Mouse (Mus musculus): ENCODE measurements around the gene Ncaph. TPM values are rescaled to one million over a fixed set of nuclear protein-coding genes. Genes with fewer than 3 reads are reported as not detected.
A peak's percentile ranks its signal among the peaks of the same experiment; 100 is the strongest.
"Not testable (repeated sequence)": the region's sequence is repeated elsewhere in the genome, so short reads cannot be mapped to it uniquely, and the experiment has no call there.

Ncaph gene
- polyA plus RNA-seq (2014; fragmentation: Nextera tagmentation; extraction: Ambion mirVana) = 67.3 and 103 TPM in 2 replicates

DNA sequence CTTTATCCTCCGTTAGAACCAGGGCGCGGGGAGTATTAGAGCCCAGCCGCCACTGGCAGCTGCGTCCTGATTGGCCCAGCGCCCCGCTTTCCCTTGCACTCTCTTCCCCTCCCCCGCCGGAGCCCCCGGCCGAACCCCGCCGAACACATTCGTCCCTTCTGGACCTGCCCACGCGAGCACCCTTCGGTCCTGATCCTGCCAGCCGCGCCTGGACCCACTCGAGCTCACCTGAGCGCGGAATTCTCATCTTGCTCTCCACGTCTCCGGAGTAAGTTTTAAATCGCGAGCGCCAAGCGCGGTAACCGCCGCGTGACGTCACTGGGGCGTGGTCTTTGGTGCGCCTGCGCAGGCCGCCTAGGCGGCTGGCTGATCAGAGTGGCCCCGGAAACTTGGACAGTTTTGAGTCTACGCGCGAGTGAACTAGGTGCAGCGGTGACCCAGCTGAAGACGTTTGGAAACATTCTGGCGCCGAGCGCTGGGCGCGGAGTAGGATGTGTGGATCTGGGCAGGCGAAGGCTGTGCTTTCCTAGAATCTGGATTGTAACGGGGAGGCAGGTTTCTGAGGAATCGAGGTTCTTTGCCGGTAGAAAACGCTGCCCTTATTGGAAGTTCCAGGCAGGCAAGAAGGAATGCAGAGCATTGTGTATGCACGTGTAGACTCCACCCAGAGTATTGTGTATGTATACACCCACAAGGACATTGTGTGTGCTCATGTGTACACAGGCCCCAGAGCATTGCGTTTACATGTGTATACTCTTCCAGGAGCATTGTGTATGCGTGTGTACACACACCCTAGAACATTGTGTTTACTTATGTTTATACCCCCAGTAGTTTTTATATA is at the start of gene Ncaph:
Gene Ncaph (minus strand): TSS at position 334 of the 841 bp plus-strand sequence.
- Histone ChIP-seq H3K9me3 (ENCODE audit: control insufficient read depth, low read length) (no peaks in the 10 kb centered on the region), H3K27me3 (ENCODE audit: control insufficient read depth, insufficient read depth, low read length) (no peaks in the 10 kb centered on the region), H3K4me1 (ENCODE audit: control insufficient read depth, insufficient read depth, low read length) (peaks cover 21% of the 10 kb centered on the region), H3K4me2 (replicated peaks; ENCODE audit: low read depth, low read length) (peak within 1 kb of the TSS; percentile 76), H3K4me3 (ENCODE audit: low read length) (peak within 1 kb of the TSS; percentile 62), H3K27ac (ENCODE audit: low read depth, low read length) (peak within 1 kb of the TSS; percentile 87), H3K36me3 (ENCODE audit: control insufficient read depth, insufficient read depth, low read length) (no peaks in the 10 kb centered on the region), H3K9ac (ENCODE audit: low read depth, low read length) (peak within 1 kb of the TSS; percentile 72)
- WGBS = 2% methylated on average over 56 of the region's 57 CpGs
- ATAC-seq (ENCODE audit: low FRiP score, low TSS enrichment) = peak; percentile 91

- Histone ChIP-seq H3K4me3 (ENCODE audit: low read length) (peak overlapping the region; percentile 55), H3K4me2 (replicated peaks; ENCODE audit: low read depth, low read length) (peak overlapping the region; percentile 75), H3K4me1 (ENCODE audit: control insufficient read depth, insufficient read depth, low read length) (no peaks in the 10 kb centered on the region), H3K36me3 (ENCODE audit: control insufficient read depth, insufficient read depth, low read length) (no peaks in the 10 kb centered on the region), H3K27ac (ENCODE audit: low read depth, low read length) (peak overlapping the region; percentile 86), H3K9ac (ENCODE audit: low read depth, low read length) (peak overlapping the region; percentile 70), H3K27me3 (ENCODE audit: control insufficient read depth, insufficient read depth, low read length) (no peaks in the 10 kb centered on the region), H3K9me3 (ENCODE audit: control insufficient read depth, low read length) (no peaks in the 10 kb centered on the region)
- under 1% methylated on average over 17 of the region's 17 CpGs for WGBS
- ATAC-seq (ENCODE audit: low FRiP score, low TSS enrichment) = peak; percentile 100
These were observed 49.0 kb upstream of the Ncaph start for GRCm38 (mm10) chr2:127182598-127183381.

GRCm38 (mm10) chr2:127166261-127166660 is 32.5 kb upstream of the Ncaph start:
- not testable (repeated sequence) for H3K9me3 ChIP-seq (ENCODE audit: control insufficient read depth, low read length); H3K27me3 ChIP-seq (ENCODE audit: control insufficient read depth, insufficient read depth, low read length); H3K27ac ChIP-seq (ENCODE audit: low read depth, low read length); ATAC-seq (ENCODE audit: low FRiP score, low TSS enrichment); H3K4me2 ChIP-seq (replicated peaks; ENCODE audit: low read depth, low read length); H3K4me1 ChIP-seq (ENCODE audit: control insufficient read depth, insufficient read depth, low read length); H3K4me3 ChIP-seq (ENCODE audit: low read length); H3K36me3 ChIP-seq (ENCODE audit: control insufficient read depth, insufficient read depth, low read length); H3K9ac ChIP-seq (ENCODE audit: low read depth, low read length)
- 13% methylated on average over 1 of the region's 1 CpGs for WGBS

DNA sequence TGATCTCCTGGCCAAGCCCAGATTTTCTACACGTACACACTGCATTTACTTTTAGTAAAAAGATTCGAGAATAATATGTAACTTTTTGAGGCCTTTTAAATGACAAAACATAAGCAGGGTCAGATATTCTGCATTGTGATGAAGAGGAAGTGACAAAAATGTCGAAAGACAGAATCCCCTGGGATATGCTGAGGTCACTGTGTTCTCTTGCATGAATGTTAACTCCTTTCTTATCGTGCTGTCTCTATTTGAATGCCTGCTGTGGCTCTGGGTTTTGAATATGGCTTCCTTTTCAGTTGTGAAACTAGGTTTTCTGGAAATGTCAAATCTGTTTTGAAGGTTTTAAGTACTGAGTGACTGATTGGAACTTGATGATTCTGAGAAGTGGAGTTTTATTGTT is 31.9 kb upstream of the Ncaph start:
- no peaks in the 10 kb centered on the region for H3K4me1 ChIP-seq (ENCODE audit: control insufficient read depth, insufficient read depth, low read length)
- H3K4me3 ChIP-seq (ENCODE audit: low read length) = no peak overlapping the region
- no peak overlapping the region for H3K27ac ChIP-seq (ENCODE audit: low read depth, low read length)
- H3K4me2 ChIP-seq (replicated peaks; ENCODE audit: low read depth, low read length) = no peak overlapping the region
- no peaks in the 10 kb centered on the region for H3K27me3 ChIP-seq (ENCODE audit: control insufficient read depth, insufficient read depth, low read length)
- no peaks in the 10 kb centered on the region for H3K9me3 ChIP-seq (ENCODE audit: control insufficient read depth, low read length)
- WGBS = 59% methylated on average over 4 of the region's 4 CpGs
- no peak for ATAC-seq (ENCODE audit: low FRiP score, low TSS enrichment)
- H3K9ac ChIP-seq (ENCODE audit: low read depth, low read length) = no peak overlapping the region
- H3K36me3 ChIP-seq (ENCODE audit: control insufficient read depth, insufficient read depth, low read length) = no peaks in the 10 kb centered on the region

GRCm38 (mm10) chr2:127145699-127146098 is 11.9 kb upstream of the Ncaph start:
- no peak overlapping the region for H3K27ac ChIP-seq (ENCODE audit: low read depth, low read length)
- WGBS = 78% methylated on average over 3 of the region's 3 CpGs
- no peak for ATAC-seq (ENCODE audit: low FRiP score, low TSS enrichment)

DNA sequence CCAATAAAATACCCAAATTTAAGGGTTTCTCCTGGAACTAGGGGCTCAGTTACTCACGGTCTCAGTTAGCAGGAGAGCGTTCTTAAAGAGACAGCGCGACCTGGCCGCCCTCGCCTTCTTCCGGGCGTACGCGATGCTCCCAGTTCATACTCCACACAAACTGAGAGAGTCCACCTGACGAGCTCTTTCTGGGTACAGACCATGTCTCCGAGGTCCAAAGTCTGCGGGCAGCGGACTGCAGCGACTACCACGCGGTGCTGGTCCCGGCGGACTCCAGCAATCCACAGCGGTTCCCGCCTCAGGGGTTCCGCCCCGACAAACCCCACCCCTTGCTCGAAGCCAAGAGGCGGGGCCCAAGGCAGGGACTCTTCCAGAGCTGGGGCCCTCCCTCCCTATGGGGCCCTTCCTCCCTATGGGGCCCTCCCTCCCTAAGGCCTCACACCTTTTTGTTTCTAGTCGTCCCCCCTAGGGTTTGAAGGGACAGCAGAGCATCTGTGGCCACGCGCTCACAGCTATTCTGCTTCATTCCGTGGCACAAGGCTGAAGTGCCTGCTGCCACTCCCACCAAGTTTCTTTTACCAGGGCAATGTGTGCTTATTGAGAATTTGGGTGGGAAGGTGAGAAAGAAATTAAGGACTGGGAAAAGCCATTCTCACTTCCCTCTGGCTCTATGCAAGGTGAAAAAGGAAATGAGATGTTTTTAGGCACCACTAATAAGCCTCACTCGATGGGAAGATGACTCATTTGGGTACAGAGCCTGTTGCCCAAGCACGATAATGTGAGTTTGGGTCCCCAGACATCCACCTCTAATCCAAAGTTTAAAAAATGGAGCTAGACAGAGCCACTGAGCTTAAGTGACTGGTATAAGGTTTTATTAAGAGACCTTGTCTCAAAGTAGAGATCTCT is 9.7 kb upstream of the Ncaph start, which contains the start of gene Itpripl1:
Gene Itpripl1 (minus strand): TSS at position 285 of the 906 bp plus-strand sequence.
- no peaks in the 10 kb centered on the region; the same call in 1 of the 2 replicates for H3K4me1 ChIP-seq (ENCODE audit: control insufficient read depth, insufficient read depth, low read length)
- peaks cover 14% of the 10 kb centered on the region; the same call in 1 of the 2 replicates for H3K36me3 ChIP-seq (ENCODE audit: control insufficient read depth, insufficient read depth, low read length)
- peak within 1 kb of the TSS; percentile 66 for H3K4me2 ChIP-seq (replicated peaks; ENCODE audit: low read depth, low read length)
- H3K4me3 ChIP-seq (ENCODE audit: low read length) = peak within 1 kb of the TSS; percentile 48
- no peaks in the 10 kb centered on the region for H3K27me3 ChIP-seq (ENCODE audit: control insufficient read depth, insufficient read depth, low read length)
- H3K27ac ChIP-seq (ENCODE audit: low read depth, low read length) = no peak within 1 kb of the TSS
- peak within 1 kb of the TSS; percentile 64 for H3K9ac ChIP-seq (ENCODE audit: low read depth, low read length)
- WGBS = 2% methylated on average over 31 of the region's 31 CpGs
- no peaks in the 10 kb centered on the region for H3K9me3 ChIP-seq (ENCODE audit: control insufficient read depth, low read length)
- peak; percentile 95 for ATAC-seq (ENCODE audit: low FRiP score, low TSS enrichment)

More at GRCm38 (mm10) chr2:127145699-127146098, 11.9 kb upstream of the Ncaph start:
- Histone ChIP-seq H3K4me1 (ENCODE audit: control insufficient read depth, insufficient read depth, low read length) (no peaks in the 10 kb centered on the region; the same call in 1 of the 2 replicates), H3K27me3 (ENCODE audit: control insufficient read depth, insufficient read depth, low read length) (no peaks in the 10 kb centered on the region), H3K36me3 (ENCODE audit: control insufficient read depth, insufficient read depth, low read length) (peaks cover 7% of the 10 kb centered on the region; the same call in 1 of the 2 replicates), H3K4me3 (ENCODE audit: low read length) (no peak overlapping the region), H3K9me3 (ENCODE audit: control insufficient read depth, low read length) (no peaks in the 10 kb centered on the region), H3K9ac (ENCODE audit: low read depth, low read length) (no peak overlapping the region), H3K4me2 (replicated peaks; ENCODE audit: low read depth, low read length) (no peak overlapping the region)

- peaks cover 14% of the 10 kb centered on the region; the same call in 1 of the 2 replicates for H3K36me3 ChIP-seq (ENCODE audit: control insufficient read depth, insufficient read depth, low read length)
- peaks cover 2% of the 10 kb centered on the region; the same call in 1 of the 2 replicates for H3K4me1 ChIP-seq (ENCODE audit: control insufficient read depth, insufficient read depth, low read length)
- WGBS = 15% methylated on average over 6 of the region's 6 CpGs
- peak overlapping the region; percentile 66 for H3K4me2 ChIP-seq (replicated peaks; ENCODE audit: low read depth, low read length)
- H3K27ac ChIP-seq (ENCODE audit: low read depth, low read length) = no peak overlapping the region
- H3K9ac ChIP-seq (ENCODE audit: low read depth, low read length) = peak overlapping the region; percentile 64
- H3K9me3 ChIP-seq (ENCODE audit: control insufficient read depth, low read length) = no peaks in the 10 kb centered on the region
- no peaks in the 10 kb centered on the region for H3K27me3 ChIP-seq (ENCODE audit: control insufficient read depth, insufficient read depth, low read length)
- peak overlapping the region; percentile 48 for H3K4me3 ChIP-seq (ENCODE audit: low read length)
- no peak; the same call in 1 of the 2 replicates for ATAC-seq (ENCODE audit: low FRiP score, low TSS enrichment)
These were observed 8.9 kb upstream of the Ncaph start for GRCm38 (mm10) chr2:127142577-127143157.

DNA sequence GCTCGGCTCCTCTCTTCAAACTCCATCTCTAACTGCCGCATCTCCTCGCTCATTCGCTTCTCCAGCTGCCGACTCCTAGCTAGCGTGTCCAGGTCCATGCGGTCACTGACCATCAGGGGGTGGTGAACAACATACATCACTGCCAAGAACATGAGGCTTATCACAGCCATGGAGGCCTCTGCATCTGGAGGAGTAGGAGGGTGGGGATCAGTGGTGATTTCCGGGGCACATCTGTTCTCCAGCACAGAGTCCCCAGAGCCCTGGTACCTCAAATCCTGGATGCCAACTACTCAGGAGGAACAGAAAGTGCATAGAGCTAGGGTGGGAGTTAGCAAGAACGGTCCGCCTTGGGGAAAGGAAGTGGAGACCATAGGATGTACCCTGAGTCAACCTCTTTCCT is 8.3 kb upstream of the Ncaph start:
- ATAC-seq (ENCODE audit: low FRiP score, low TSS enrichment) = no peak
- Histone ChIP-seq H3K4me2 (replicated peaks; ENCODE audit: low read depth, low read length) (peak overlapping the region; percentile 66), H3K9ac (ENCODE audit: low read depth, low read length) (no peak overlapping the region), H3K27ac (ENCODE audit: low read depth, low read length) (no peak overlapping the region), H3K4me3 (ENCODE audit: low read length) (no peak overlapping the region; the same call in 1 of the 2 replicates), H3K4me1 (ENCODE audit: control insufficient read depth, insufficient read depth, low read length) (peaks cover 2% of the 10 kb centered on the region; the same call in 1 of the 2 replicates), H3K9me3 (ENCODE audit: control insufficient read depth, low read length) (no peaks in the 10 kb centered on the region), H3K36me3 (ENCODE audit: control insufficient read depth, insufficient read depth, low read length) (peaks cover 14% of the 10 kb centered on the region; the same call in 1 of the 2 replicates), H3K27me3 (ENCODE audit: control insufficient read depth, insufficient read depth, low read length) (no peaks in the 10 kb centered on the region)
- WGBS = 76% methylated on average over 10 of the region's 10 CpGs

Data from kidney, embryonic 14.5 days (tissue).